9 mouse cellular contexts compared by ENCODE assay signal in the genomic region with DNA sequence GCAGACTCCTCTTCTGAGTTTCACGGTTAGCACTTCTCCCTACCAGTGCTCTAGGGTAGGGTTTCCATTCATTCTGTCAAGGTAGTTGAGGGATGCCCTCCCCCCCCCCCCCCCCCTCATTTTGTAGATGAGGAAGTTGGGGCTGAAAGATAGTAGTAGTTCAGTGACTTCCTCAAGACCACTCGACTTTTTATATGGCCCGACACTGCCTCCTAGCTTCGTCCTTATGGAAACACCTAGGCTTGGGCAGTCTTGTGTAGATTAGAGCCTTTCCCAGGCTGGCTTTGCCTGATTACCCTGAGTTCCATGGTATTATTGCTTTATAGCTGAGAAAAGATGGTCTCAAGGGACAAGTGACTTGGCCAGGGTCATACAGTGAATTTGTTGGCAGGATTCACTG. TPM values are rescaled to one million over a fixed set of nuclear protein-coding genes. Genes with fewer than 3 reads are reported as not detected.
A peak's percentile ranks its signal among the peaks of the same experiment; 100 is the strongest.
DNase-seq lines count a peak whose midpoint lies in the region; ATAC-seq and TF ChIP-seq lines count a peak whose summit lies in the region.
"Had no signal": no experiment of that assay in that cellular context is flagged by ENCODE, and none has a peak within 500 bp of the region (broad histone marks: within the 10 kb centered on the region; RNA-seq: fewer than 3 reads in every experiment).

No protein-coding gene starts in this region.

- 52% methylated on average over 4 of the region's 4 CpGs for WGBS in lung, embryonic 14.5 days
- 47% methylated on average over 4 of the region's 4 CpGs for WGBS in stomach, postnatal 0 days
- WGBS in kidney, embryonic 15.5 days: 65% methylated on average over 4 of the region's 4 CpGs

- peaks cover 11% of the 10 kb centered on the region; the same call in 1 of the 2 replicates for H3K36me3 ChIP-seq in lung, embryonic 14.5 days (ENCODE audit: insufficient read depth)
- peaks cover 15 to 72% of the 10 kb centered on the region in 2 experiments for H3K36me3 ChIP-seq in CH12.LX (replicated peaks in 1 of 2; ENCODE audit: control insufficient read depth in 1 of 2, insufficient read depth in 1 of 2, low read length in 1 of 2)
- H3K36me3 ChIP-seq in stomach, postnatal 0 days (ENCODE audit: control insufficient read depth, insufficient read depth, low read length): no peaks in the 10 kb centered on the region
- H3K36me3 ChIP-seq in kidney, embryonic 15.5 days: peaks cover 23% of the 10 kb centered on the region

- TF ChIP-seq POLR2A in CH12.LX (IDR thresholded peaks at IDR 0.05; ENCODE audit: low read depth, low read length): no peak

- H3K4me2 ChIP-seq in lung, embryonic 14.5 days: no peak overlapping the region
- no peak overlapping the region; the same call in 1 of the 2 replicates for H3K4me2 ChIP-seq in CH12.LX (ENCODE audit: insufficient read depth, low read depth, poor library complexity, severe bottlenecking)
- H3K4me2 ChIP-seq in stomach, postnatal 0 days (replicated peaks; ENCODE audit: low read depth): no peak overlapping the region
- no peak overlapping the region for H3K4me2 ChIP-seq in kidney, embryonic 15.5 days

- dilution Hi-C loops in CH12.LX (cut with MboI; ENCODE audit: extremely low pct_ligation_motif_present, extremely low pct_unique_long_range_greater_than_20kb, low sequenced_read_pairs): no loop called here

- no peaks in the 10 kb centered on the region for H3K9me3 ChIP-seq in lung, embryonic 14.5 days (ENCODE audit: low read depth, low read length)
- no peaks in the 10 kb centered on the region for H3K9me3 ChIP-seq in CH12.LX (replicated peaks; ENCODE audit: low read length)
- no peaks in the 10 kb centered on the region for H3K9me3 ChIP-seq in stomach, postnatal 0 days (ENCODE audit: control insufficient read depth, low read length)
- H3K9me3 ChIP-seq in kidney, embryonic 15.5 days (replicated peaks): no peaks in the 10 kb centered on the region

- peak; percentile 46 for DNase-seq in lung, embryonic 14.5 days
- DNase-seq in lung, postnatal 25 days (ENCODE audit: low spot score): no peak
- peak; percentile 81 for DNase-seq in CH12.LX (ENCODE audit: extremely low read depth)
- no peak for DNase-seq in stomach, postnatal 0 days (ENCODE audit: low spot score)
- DNase-seq in heart, adult 9 months (ENCODE audit: low spot score in 2 of 2): no peak
- DNase-seq: adrenal gland, postnatal 14 days; cerebellum, adult 9-11 months had no signal

- no peak overlapping the region for H3K4me3 ChIP-seq in lung, embryonic 14.5 days (ENCODE audit: low read depth, low read length)
- no peak overlapping the region for H3K4me3 ChIP-seq in CH12.LX (replicated peaks in 1 of 3; ENCODE audit: low read depth in 2 of 3, low read length in 2 of 3, poor library complexity in 1 of 3)
- H3K4me3 ChIP-seq in stomach, postnatal 0 days (ENCODE audit: low read depth, low read length): no peak overlapping the region
- H3K4me3 ChIP-seq in kidney, embryonic 15.5 days (replicated peaks): no peak overlapping the region

- no peak overlapping the region for H3K9ac ChIP-seq in lung, embryonic 14.5 days
- no peak overlapping the region for H3K9ac ChIP-seq in CH12.LX (ENCODE audit: insufficient read depth, low read depth)
- H3K9ac ChIP-seq in stomach, postnatal 0 days (ENCODE audit: low read length): no peak overlapping the region
- H3K9ac ChIP-seq in kidney, embryonic 15.5 days: no peak overlapping the region

- peak; percentile 79 for TF ChIP-seq RAD21 in CH12.LX (IDR thresholded peaks at IDR 0.05; ENCODE audit: low read depth, low read length)

- H3K79me2 ChIP-seq in CH12.LX (replicated peaks; ENCODE audit: control insufficient read depth, extremely low read depth, insufficient read depth, poor library complexity, severe bottlenecking): peaks cover 6% of the 10 kb centered on the region

- no peaks in the 10 kb centered on the region for H3K27me3 ChIP-seq in lung, embryonic 14.5 days (ENCODE audit: insufficient read depth, low read length)
- H3K27me3 ChIP-seq in CH12.LX (replicated peaks): no peaks in the 10 kb centered on the region
- no peaks in the 10 kb centered on the region for H3K27me3 ChIP-seq in stomach, postnatal 0 days (ENCODE audit: control insufficient read depth, insufficient read depth, low read length)
- H3K27me3 ChIP-seq in kidney, embryonic 15.5 days: no peaks in the 10 kb centered on the region

- in situ Hi-C loops in CH12.LX (cut with MboI; ENCODE audit: low pct_ligation_motif_present, low pct_unique_long_range_greater_than_20kb, low sequenced_read_pairs): no loop called here

- no peak overlapping the region for H3K27ac ChIP-seq in lung, embryonic 14.5 days (ENCODE audit: low read depth)
- H3K27ac ChIP-seq in CH12.LX (ENCODE audit: insufficient read depth, low read depth): no peak overlapping the region
- H3K27ac ChIP-seq in stomach, postnatal 0 days (replicated peaks): no peak overlapping the region
- H3K27ac ChIP-seq in kidney, embryonic 15.5 days: no peak overlapping the region

- TF ChIP-seq CTCF in lung, embryonic 14.5 days (IDR thresholded peaks at IDR 0.05; ENCODE audit: low read depth): peak; percentile 37
- peak in 1 of 2 experiments; percentile 75; a peak in 2 of 4 replicates for TF ChIP-seq CTCF in CH12.LX (conservative IDR thresholded peaks at IDR 0.05 in 1 of 2, IDR thresholded peaks at IDR 0.05 in 1 of 2; ENCODE audit: low read depth in 2 of 2, low read length in 2 of 2)
- TF ChIP-seq CTCF in stomach, postnatal 0 days (IDR thresholded peaks at IDR 0.05; ENCODE audit: low read depth): peak; percentile 54

- no peak for TF ChIP-seq EP300 in CH12.LX (IDR thresholded peaks at IDR 0.05; ENCODE audit: low read length)
- no peak for TF ChIP-seq EP300 in stomach, postnatal 0 days (optimal IDR thresholded peaks at IDR 0.05)

- peaks cover 50% of the 10 kb centered on the region for H3K4me1 ChIP-seq in lung, embryonic 14.5 days (ENCODE audit: insufficient read depth)
- H3K4me1 ChIP-seq in CH12.LX (ENCODE audit: control insufficient read depth in 1 of 2, insufficient read depth in 2 of 2): peaks cover 30 to 84% of the 10 kb centered on the region in 2 experiments
- H3K4me1 ChIP-seq in stomach, postnatal 0 days (replicated peaks; ENCODE audit: control insufficient read depth, insufficient read depth): peaks cover 10% of the 10 kb centered on the region
- peaks cover 78% of the 10 kb centered on the region for H3K4me1 ChIP-seq in kidney, embryonic 15.5 days

- no peak for ATAC-seq in lung, embryonic 14.5 days (ENCODE audit: insufficient read depth)
- peak; percentile 52 for ATAC-seq in common myeloid progenitor, adult 5-6 weeks (replicated peaks; ENCODE audit: low read depth, poor library complexity, severe bottlenecking)
- ATAC-seq in stomach, postnatal 0 days (ENCODE audit: low FRiP score, low TSS enrichment): no peak
- no peak for ATAC-seq in kidney, embryonic 15.5 days (replicated peaks; ENCODE audit: low FRiP score)

TF ChIP-seq in CH12.LX, 34 proteins besides CTCF, POLR2A, EP300 and RAD21:
- peak; percentile 80 for TF ChIP-seq SMC3 (IDR thresholded peaks at IDR 0.05; ENCODE audit: low read depth, low read length)
- no peak for TF ChIP-seq MXI1 (IDR thresholded peaks at IDR 0.05; ENCODE audit: low read depth, low read length)
- peak; percentile 66 for TF ChIP-seq ELF1 (IDR thresholded peaks at IDR 0.05; ENCODE audit: low read depth, low read length)
- peak; percentile 60 for TF ChIP-seq ZC3H11A (IDR thresholded peaks at IDR 0.05; ENCODE audit: low read depth, low read length)
- no peak for TF ChIP-seq CHD2 (IDR thresholded peaks at IDR 0.05; ENCODE audit: low read length)
- peak; percentile 50; the same call in 1 of the 2 replicates for TF ChIP-seq MAZ (IDR thresholded peaks at IDR 0.05; ENCODE audit: low read depth, low read length)

RNA-seq across cellular contexts. Expression of a gene that starts 41.0 kb away (rescaled TPM):
- 69.5 and 80.2 TPM in 2 replicates for polyA plus RNA-seq in lung, embryonic 14.5 days (2014; fragmentation: Nextera tagmentation; extraction: Ambion mirVana)
- total RNA-seq in CH12.LX (2012; rRNA removed): 32.4 and 34.2 TPM in 2 replicates
- 76.2 and 76.5 TPM in 2 replicates for total RNA-seq in CH12.LX (2014; rRNA removed)
- 125 and 129 TPM in 2 replicates for polyA plus RNA-seq in CH12.LX (2012; ENCODE audit: insufficient read length, low read depth)
- total RNA-seq in common myeloid progenitor, adult 5-6 weeks (2017): 40.5 and 53.3 TPM in 2 replicates
- polyA plus RNA-seq in stomach, postnatal 0 days (2015; fragmentation: Nextera tagmentation; extraction: Ambion mirVana): 39.3 and 50.0 TPM in 2 replicates
- 99.4 and 108 TPM in 2 replicates for polyA plus RNA-seq in kidney, embryonic 15.5 days (2015; fragmentation: Nextera tagmentation; extraction: Ambion mirVana)

Comparison
In these comparisons a context has a peak if more than half of its experiments do, and no peak if none do; other contexts are left out.
1. DNase-seq: peak in lung, embryonic 14.5 days (single experiment) and CH12.LX (single experiment); none in lung, postnatal 25 days (single experiment), stomach, postnatal 0 days (single experiment) and heart, adult 9 months (0 of 2).